Mouse (Mus musculus): ENCODE results near the gene Stx1b.

DNA sequence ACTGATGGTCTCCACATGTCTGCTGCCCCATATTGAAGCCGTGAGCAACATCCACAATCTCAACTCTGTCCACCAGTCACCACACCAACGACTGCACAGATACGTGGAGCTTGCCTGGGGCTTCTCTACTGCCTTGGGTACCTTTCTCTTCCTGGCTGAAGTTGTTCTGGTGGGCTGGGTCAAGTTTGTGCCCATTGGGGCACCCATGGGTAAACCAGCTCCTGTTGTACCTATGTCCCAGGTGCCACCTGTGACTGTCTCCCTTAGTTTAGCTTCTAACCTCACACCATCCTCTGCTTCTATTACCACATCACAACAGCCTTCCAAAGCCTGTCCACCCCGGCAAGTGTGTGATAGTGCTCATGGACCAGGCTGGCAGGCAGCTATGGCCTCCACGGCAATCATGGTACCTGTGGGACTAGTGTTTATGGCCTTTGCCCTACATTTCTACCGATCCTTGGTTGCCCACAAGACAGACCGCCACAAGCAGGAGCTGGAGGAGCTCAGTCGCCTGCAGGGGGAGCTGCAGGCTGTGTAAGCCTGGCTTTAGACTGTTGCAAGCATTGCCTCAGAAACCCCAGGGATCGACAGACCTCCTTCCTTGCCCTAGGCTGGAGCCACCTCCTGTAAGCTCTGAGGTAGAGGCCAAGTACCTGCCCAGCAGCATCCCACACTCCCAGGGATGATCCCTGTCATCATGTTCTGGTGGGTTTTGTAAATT is 50.5 kb downstream of the Stx1b start:
- TF ChIP-seq CTCF (IDR thresholded peaks at IDR 0.05; ENCODE audit: low read depth, low read length) (peak; percentile 83), GATA1 (IDR thresholded peaks at IDR 0.05; ENCODE audit: borderline replicate concordance, low read length) (no peak), TAL1 (conservative IDR thresholded peaks at IDR 0.05; ENCODE audit: low read depth, low read length) (no peak)
